Mouse (Mus musculus) neural tube, embryonic 12.5 days (tissue): ENCODE data around the gene Ruvbl1. TPM values are rescaled to one million over a fixed set of nuclear protein-coding genes. Genes with fewer than 3 reads are reported as not detected.

ENCODE experiments used
- ATAC-seq: fragments of 200-750 bp; cut with Nextera tagmentation; 2 replicates; pipeline ENCODE4 v1.8.0; 2017; ENCODE audit warnings: low read depth, mild to moderate bottlenecking, moderate TSS enrichment, moderate library complexity; ENCODE audit not compliant: low FRiP score
- H3K27ac ChIP-seq: fragments of 300-500 bp; sonication (generic); 2 replicates; pipeline ENCODE4 v1.5.1; 2016
- H3K27me3 ChIP-seq: fragments of 300-500 bp; sonication (generic); replicated peaks from 2 replicates; pipeline ENCODE4 v1.6.1; 2016; ENCODE audit warnings: mild to moderate bottlenecking
- H3K36me3 ChIP-seq: fragments of 300-500 bp; sonication (generic); 2 replicates; pipeline ENCODE4 v1.6.1; 2016; ENCODE audit warnings: mild to moderate bottlenecking
- H3K4me1 ChIP-seq: fragments of 300-500 bp; sonication (generic); 2 replicates; pipeline ENCODE4 v1.6.1; 2016
- H3K4me2 ChIP-seq: fragments of 300-500 bp; sonication (generic); replicated peaks from 2 replicates; pipeline ENCODE4 v1.6.1; 2016; ENCODE audit warnings: mild to moderate bottlenecking
- H3K4me3 ChIP-seq: fragments of 300-500 bp; sonication (generic); 2 replicates; pipeline ENCODE4 v1.5.1; 2016
- H3K9ac ChIP-seq: fragments of 300-500 bp; sonication (generic); 2 replicates; pipeline ENCODE4 v1.6.1; 2016; ENCODE audit warnings: mild to moderate bottlenecking
- H3K9me3 ChIP-seq: fragments of 300-500 bp; sonication (generic); 2 replicates; pipeline ENCODE4 v1.6.1; 2016; ENCODE audit warnings: mild to moderate bottlenecking
- WGBS: fragments of 180-500 bp; shearing (Covaris S2); methylation state at CpG from one replicate; pipeline ENCODE4 v1.1.7; 2016; 5-methylcytosine and 5-hydroxymethylcytosine counted together
- polyA plus RNA-seq: library from polyadenylated mRNA; unstranded; fragments of >200 nt; fragmentation: Nextera tagmentation; extraction: Ambion mirVana; gene quantifications from 2 replicates; pipeline ENCODE4 v1.2.1, GENCODE M21; 2016

Gene Ruvbl1
- polyA plus RNA-seq, 1 experiment from 2014 or later: 112 TPM

DNA sequence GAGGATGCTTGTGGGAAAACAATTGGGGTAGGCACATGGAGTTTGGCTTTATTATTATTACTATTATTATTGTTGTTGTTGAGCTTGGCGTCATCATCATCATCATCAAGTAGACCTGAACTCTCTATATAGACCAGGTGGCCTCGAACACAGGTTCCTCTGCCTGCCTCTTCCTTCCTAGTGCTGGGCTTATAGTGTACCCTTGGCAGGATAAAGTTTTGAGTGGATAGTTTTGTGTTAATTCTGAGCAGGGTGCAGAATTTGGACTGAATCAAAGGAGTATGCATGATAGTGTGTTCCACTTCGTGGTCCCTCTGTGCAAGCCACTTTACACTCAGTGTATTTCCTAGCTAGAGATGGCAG is 35.2 kb downstream of the Ruvbl1 start:
- Histone ChIP-seq H3K4me3 (peak overlapping the region; percentile 49), H3K4me2 (peak overlapping the region; percentile 97), H3K9ac (peak overlapping the region; percentile 69; the same call in 1 of the 2 replicates), H3K27ac (no peak overlapping the region), H3K27me3 (no peaks in the 10 kb centered on the region), H3K4me1 (peaks cover 7% of the 10 kb centered on the region; the same call in 1 of the 2 replicates), H3K36me3 (peaks cover 63% of the 10 kb centered on the region), H3K9me3 (no peaks in the 10 kb centered on the region)
- ATAC-seq: no peak; the same call in 1 of the 2 replicates
- 8% methylated on average over 3 of the region's 3 CpGs for WGBS

- WGBS: 83% methylated on average over 13 of the region's 13 CpGs
Observed at GRCm38 (mm10) chr6:88502030-88502970, 37.1 kb downstream of the Ruvbl1 start.

DNA sequence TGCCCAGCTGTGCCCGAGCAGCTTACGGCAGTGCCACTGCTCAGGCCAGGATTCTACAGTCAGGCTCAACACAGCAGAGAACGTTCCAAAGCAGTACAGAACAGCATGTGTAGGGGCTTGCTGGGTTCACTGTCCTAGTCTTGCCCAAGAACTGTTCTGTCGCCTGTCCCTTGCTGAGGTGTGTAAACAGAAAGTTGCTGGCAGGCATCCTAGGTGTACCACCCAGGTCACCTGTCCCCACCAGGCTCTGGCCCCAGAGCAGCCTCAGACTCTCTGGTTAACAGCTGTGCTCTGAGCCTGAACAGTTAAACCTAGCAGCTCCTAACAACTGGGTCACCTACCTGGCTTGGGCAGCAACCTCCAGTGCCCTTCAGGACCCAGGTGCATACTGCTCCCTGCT is 37.8 kb downstream of the Ruvbl1 start:
- ATAC-seq: no peak
- 95% methylated on average over 4 of the region's 4 CpGs for WGBS
- Histone ChIP-seq H3K9me3 (no peaks in the 10 kb centered on the region), H3K4me2 (no peak overlapping the region), H3K4me1 (peaks cover 7% of the 10 kb centered on the region; the same call in 1 of the 2 replicates), H3K27me3 (no peaks in the 10 kb centered on the region), H3K9ac (no peak overlapping the region), H3K36me3 (peaks cover 65% of the 10 kb centered on the region), H3K27ac (no peak overlapping the region), H3K4me3 (no peak overlapping the region)

More at GRCm38 (mm10) chr6:88502030-88502970, 37.1 kb downstream of the Ruvbl1 start:
- no peak overlapping the region for H3K4me3 ChIP-seq
- H3K4me1 ChIP-seq: peaks cover 7% of the 10 kb centered on the region; the same call in 1 of the 2 replicates
- no peak overlapping the region for H3K4me2 ChIP-seq
- no peaks in the 10 kb centered on the region for H3K9me3 ChIP-seq
- H3K9ac ChIP-seq: no peak overlapping the region
- H3K36me3 ChIP-seq: peaks cover 65% of the 10 kb centered on the region
- H3K27ac ChIP-seq: no peak overlapping the region
- no peak for ATAC-seq
- no peaks in the 10 kb centered on the region for H3K27me3 ChIP-seq

DNA sequence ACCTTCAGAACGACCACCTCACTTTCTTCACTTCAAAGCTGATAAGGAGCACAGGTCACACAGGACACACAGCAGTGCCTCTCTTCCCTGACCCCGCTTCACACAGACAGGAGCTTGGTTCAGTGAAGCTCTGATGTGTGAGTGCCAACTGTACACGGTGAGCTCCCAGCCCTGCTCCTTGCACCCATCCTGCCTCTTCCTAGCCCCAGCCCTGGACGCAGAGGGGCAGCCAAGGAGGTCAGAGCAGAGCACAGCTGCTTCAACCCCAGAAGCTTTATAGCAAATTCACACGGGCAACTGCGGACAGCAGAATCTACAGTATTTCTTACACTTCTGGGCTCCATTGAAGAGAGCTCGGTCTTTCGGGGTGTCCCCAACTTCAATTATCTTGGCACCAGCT is 48.8 kb downstream of the Ruvbl1 start:
- no peak for ATAC-seq
- Histone ChIP-seq H3K27me3 (no peaks in the 10 kb centered on the region), H3K9ac (no peak overlapping the region), H3K4me3 (no peak overlapping the region), H3K4me2 (no peak overlapping the region), H3K36me3 (peaks cover 69% of the 10 kb centered on the region), H3K4me1 (peaks cover 14% of the 10 kb centered on the region), H3K9me3 (no peaks in the 10 kb centered on the region), H3K27ac (no peak overlapping the region)
- WGBS: 97% methylated on average over 8 of the region's 8 CpGs

GRCm38 (mm10) chr6:88514546-88514945 is 49.3 kb downstream of the Ruvbl1 start:
- H3K36me3 ChIP-seq: peaks cover 65% of the 10 kb centered on the region
- no peak overlapping the region for H3K4me3 ChIP-seq
- peaks cover 19% of the 10 kb centered on the region for H3K4me1 ChIP-seq
- no peak overlapping the region for H3K4me2 ChIP-seq
- H3K27ac ChIP-seq: no peak overlapping the region
- no peak for ATAC-seq
- no peaks in the 10 kb centered on the region for H3K9me3 ChIP-seq
- H3K9ac ChIP-seq: no peak overlapping the region
- no peaks in the 10 kb centered on the region for H3K27me3 ChIP-seq
- 94% methylated on average over 4 of the region's 4 CpGs for WGBS

DNA sequence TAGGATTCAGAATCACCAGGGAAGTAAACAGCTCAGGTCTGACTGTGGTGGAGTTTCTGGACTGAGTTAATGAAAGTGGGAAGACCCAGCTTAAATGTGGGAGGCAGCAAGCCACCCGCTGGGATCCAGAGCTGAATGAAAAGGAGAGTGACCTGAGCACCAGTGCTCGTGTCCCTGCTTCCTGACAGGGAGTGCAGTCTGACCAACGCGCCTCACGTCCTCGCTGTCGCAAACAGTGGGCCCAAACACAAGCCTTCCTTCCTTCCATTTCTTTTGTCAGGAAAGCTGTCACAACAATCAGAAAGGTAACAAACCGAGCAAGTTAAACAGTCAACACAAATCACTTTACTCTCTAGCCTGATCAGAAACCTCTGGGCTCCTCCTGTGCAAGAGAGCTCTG is 50.8 kb downstream of the Ruvbl1 start:
- no peak overlapping the region for H3K4me3 ChIP-seq
- H3K4me2 ChIP-seq: no peak overlapping the region
- no peak overlapping the region for H3K9ac ChIP-seq
- H3K27me3 ChIP-seq: no peaks in the 10 kb centered on the region
- H3K36me3 ChIP-seq: peaks cover 51% of the 10 kb centered on the region
- no peak for ATAC-seq
- WGBS: 91% methylated on average over 8 of the region's 8 CpGs
- no peaks in the 10 kb centered on the region for H3K9me3 ChIP-seq
- H3K4me1 ChIP-seq: peaks cover 23% of the 10 kb centered on the region
- no peak overlapping the region for H3K27ac ChIP-seq

DNA sequence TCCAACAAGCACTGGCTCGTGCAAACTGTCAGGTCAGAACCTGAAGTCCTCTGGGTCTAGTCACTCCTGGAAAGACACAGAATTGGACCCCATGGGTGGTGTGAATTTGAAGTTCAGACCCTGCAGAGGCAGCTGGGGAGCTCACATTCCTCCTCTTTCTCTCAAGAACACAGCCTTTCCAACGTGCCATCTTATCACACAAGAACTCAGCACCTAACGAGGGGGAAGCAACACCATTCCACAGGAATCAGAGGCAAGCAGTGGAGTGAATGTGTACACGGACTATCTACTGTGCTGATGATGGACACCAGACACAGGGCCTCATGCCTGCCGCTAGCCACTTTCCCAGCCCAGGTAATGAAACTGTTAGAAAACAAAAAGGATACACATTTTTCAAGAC is 51.5 kb downstream of the Ruvbl1 start:
- Histone ChIP-seq H3K36me3 (peaks cover 44% of the 10 kb centered on the region), H3K4me2 (peak overlapping the region; percentile 48; the same call in 1 of the 2 replicates), H3K4me3 (no peak overlapping the region), H3K27ac (no peak overlapping the region), H3K9me3 (no peaks in the 10 kb centered on the region), H3K27me3 (no peaks in the 10 kb centered on the region), H3K4me1 (peaks cover 23% of the 10 kb centered on the region), H3K9ac (no peak overlapping the region)
- WGBS: 85% methylated on average over 5 of the region's 5 CpGs
- ATAC-seq: no peak

DNA sequence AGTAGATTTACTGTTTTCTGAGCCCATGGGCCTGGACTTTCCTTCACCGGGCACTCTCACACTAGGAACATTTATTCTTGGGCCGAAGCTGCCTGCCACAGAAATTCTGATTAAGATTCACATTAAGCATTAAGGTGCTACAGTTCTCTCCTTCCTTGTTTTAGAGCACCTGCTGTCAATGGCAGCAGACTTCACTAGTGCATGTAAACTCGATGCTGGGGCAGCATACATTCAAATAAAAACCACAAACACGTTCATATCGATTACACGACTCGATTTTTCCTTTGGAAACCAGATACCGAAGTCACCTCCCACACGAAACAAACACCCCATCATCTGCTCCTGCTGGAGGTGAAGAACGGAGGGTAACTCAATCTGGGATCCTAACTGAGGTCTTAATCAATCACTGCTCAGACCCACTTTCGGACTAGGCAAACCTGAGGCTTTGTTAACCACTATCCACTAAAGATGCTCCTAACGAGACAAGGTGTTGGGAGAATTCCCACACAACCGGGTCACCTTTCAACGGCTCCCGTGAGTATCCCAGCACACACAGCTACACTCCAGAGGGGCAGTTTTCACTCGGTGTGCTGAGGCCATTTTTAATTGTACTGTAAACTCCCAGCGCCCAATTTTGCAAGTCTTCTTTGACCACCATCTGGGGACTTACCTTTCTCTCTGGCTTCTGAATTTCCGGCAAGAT is 52.6 kb downstream of the Ruvbl1 start:
- Histone ChIP-seq H3K27me3 (no peaks in the 10 kb centered on the region), H3K4me3 (peak overlapping the region; percentile 91), H3K4me2 (peak overlapping the region; percentile 90), H3K9ac (peak overlapping the region; percentile 90), H3K27ac (0 out of 2 replicates have a peak overlapping the region, but pooled peaks have one; percentile 42), H3K9me3 (no peaks in the 10 kb centered on the region), H3K4me1 (peaks cover 23% of the 10 kb centered on the region), H3K36me3 (peaks cover 32% of the 10 kb centered on the region)
- 17% methylated on average over 18 of the region's 18 CpGs for WGBS
- peak; percentile 10; the same call in 1 of the 2 replicates for ATAC-seq

DNA sequence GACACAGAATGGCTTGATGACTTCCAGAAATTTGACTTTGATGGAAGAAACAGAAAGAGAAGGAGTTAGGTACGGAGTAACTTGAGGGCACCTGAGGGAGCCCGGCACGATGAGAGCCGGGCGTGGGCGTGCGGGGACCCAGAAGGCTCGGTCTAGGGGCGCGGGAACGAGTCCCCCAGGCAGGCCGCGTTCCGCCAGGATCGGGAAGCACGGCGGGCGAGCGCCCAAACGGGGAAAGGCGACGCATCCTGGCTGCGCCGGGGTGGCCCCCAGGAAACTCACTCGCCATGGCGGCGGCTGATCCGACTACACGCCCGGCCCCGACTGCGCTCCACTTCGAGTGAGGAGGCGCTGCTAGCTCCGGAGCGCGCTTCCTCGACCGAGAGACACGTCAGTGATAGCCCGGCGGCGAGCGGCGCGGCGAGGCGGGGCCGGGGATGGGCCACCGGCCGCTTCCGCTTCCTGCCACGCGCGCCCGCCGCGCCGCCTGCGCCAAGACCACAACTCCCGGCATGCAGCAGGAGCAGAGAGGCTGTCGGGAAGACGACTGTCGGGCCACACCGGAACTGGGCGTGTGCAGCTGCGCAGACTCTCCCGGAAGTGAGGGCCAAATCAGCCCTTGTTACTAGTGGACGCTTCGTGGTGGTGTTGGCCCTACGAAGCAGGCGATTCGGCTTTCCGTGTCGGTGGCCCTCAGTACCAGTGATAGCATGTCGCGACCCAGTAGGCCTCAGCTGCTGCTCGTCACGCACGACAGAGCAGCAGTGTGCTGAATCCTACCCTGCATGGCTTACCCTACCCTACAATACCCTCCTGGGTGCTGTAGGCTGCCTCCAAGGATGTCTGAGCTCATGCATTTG is 53.4 kb downstream of the Ruvbl1 start, which contains the start of gene Sec61a1:
Gene Sec61a1 (minus strand): TSS at position 502 of the 860 bp plus-strand sequence.
- WGBS: under 1% methylated on average over 75 of the region's 80 CpGs
- H3K4me1 ChIP-seq: peaks cover 23% of the 10 kb centered on the region

DNA sequence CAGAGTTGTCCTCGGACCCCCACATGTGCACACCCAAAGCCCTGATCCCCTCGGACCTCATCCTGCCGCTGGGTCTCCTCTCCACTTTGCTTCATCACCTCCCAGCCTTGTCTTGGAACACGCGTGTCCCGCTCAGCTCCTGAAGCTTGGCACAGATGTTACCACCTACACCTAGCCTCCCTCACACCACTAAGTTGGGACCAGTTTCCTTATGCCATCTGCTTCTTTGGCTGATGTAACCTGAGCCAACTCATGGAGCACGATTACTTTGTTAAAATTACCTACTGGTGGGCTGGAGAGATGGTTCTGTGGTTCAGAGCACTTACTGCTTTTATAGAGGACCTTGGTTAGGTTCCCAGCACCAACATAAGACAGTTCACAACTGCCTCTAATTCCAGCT is 56.6 kb downstream of the Ruvbl1 start:
- no peaks in the 10 kb centered on the region for H3K36me3 ChIP-seq
- H3K27ac ChIP-seq: no peak overlapping the region
- peaks cover 19% of the 10 kb centered on the region for H3K4me1 ChIP-seq
- no peak for ATAC-seq
- H3K9me3 ChIP-seq: no peaks in the 10 kb centered on the region
- H3K4me3 ChIP-seq: no peak overlapping the region
- WGBS: 85% methylated on average over 7 of the region's 7 CpGs
- no peaks in the 10 kb centered on the region for H3K27me3 ChIP-seq
- H3K4me2 ChIP-seq: no peak overlapping the region
- H3K9ac ChIP-seq: no peak overlapping the region

More for the DNA sequence above, 53.4 kb downstream of the Ruvbl1 start, which contains the start of gene Sec61a1:
- H3K4me3 ChIP-seq: peak within 1 kb of the TSS; percentile 91
- ATAC-seq: peak; percentile 97
- H3K36me3 ChIP-seq: peaks cover 26% of the 10 kb centered on the region
- no peaks in the 10 kb centered on the region for H3K9me3 ChIP-seq
- peak within 1 kb of the TSS; percentile 90 for H3K4me2 ChIP-seq
- H3K27me3 ChIP-seq: no peaks in the 10 kb centered on the region
- peak within 1 kb of the TSS; percentile 90 for H3K9ac ChIP-seq
- peak within 1 kb of the TSS; percentile 50 for H3K27ac ChIP-seq

- no peaks in the 10 kb centered on the region for H3K36me3 ChIP-seq
- peaks cover 12% of the 10 kb centered on the region for H3K4me1 ChIP-seq
- no peak overlapping the region for H3K4me2 ChIP-seq
- 84% methylated on average over 3 of the region's 3 CpGs for WGBS
- no peaks in the 10 kb centered on the region for H3K9me3 ChIP-seq
- no peak overlapping the region for H3K4me3 ChIP-seq
- no peaks in the 10 kb centered on the region for H3K27me3 ChIP-seq
- H3K27ac ChIP-seq: no peak overlapping the region
- no peak for ATAC-seq
- H3K9ac ChIP-seq: no peak overlapping the region
Observed at GRCm38 (mm10) chr6:88522606-88523005, 57.4 kb downstream of the Ruvbl1 start.
